Mouse (Mus musculus) T-helper 1 cell (primary cell): Measurements from ENCODE around the gene Sdk2.

ENCODE experiments used
- in situ Hi-C: fragments of 300-600 bp; cut with MboI, MseI; formaldehyde crosslinking; loops from one replicate; pipeline ENCODE4 v1.15.1; 2025; ENCODE audit warnings: high pct_unique_total_duplicates

Sdk2 gene

DNA sequence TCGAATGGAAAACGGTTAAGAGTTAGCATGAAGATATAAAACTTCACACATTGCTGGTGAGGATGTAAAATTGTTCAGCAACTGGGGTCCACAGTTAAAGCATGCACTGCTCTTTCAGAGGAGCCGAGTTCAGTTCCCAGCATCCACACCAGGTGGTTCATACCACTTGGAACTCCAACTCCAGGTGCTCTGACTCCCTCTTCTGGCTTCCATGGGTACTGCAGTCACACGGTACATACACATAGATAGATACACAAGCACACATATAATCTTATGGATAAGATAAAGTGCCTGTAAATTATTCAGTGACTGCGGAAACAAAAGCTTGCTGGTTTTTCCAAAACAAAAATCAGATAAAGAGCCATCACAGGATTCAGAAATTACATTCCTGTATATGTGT, 19.9 kb downstream of the Sdk2 start:
- in situ Hi-C loops = no loop called here

GRCm38 (mm10) chr11:114044373-114044772, 22.5 kb downstream of the Sdk2 start:
- in situ Hi-C loops = no loop called here

DNA sequence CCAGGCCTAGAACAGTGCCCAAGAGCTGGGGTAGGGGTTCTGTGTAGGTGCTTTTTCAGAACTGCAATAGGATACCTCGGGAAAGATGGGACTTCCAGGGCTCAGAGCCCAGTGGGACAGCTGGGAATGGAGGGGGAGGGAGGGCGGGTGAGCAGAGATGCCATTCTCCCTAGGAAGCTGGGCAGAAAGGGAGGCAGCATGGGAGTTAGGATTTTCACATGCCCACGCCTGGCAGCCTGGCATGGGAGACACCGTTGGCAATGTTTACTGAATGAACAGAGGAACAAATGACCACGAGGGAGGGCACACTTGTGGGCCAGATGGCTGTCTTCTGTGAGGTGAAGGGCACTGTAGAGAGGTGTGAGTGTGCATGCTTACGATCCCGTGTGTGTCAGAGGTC, 23.3 kb downstream of the Sdk2 start:
- in situ Hi-C loops = no loop called here

- in situ Hi-C loops = no loop called here
Measured at GRCm38 (mm10) chr11:114040391-114041035, 26.3 kb downstream of the Sdk2 start.

DNA sequence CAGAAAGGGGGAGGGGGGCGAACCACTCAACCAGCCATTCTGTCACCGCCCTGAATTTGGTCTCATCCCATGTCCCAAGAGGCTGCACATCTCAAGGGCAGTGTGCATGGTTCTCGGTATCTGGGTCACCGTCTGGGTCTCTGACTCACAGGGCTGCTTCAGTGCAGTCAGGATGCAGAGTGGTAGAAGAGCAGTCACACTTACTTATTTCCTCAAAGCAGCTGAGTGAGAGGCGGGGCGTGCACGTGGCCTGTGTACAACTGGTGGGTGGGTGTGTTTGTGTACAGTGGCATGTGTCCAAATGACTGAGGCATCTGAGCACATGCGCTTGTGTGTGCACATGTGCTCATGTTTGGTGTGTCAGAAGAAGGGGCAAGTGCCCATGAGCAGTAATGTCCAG, 28.8 kb downstream of the Sdk2 start:
- in situ Hi-C loops = no loop called here

DNA sequence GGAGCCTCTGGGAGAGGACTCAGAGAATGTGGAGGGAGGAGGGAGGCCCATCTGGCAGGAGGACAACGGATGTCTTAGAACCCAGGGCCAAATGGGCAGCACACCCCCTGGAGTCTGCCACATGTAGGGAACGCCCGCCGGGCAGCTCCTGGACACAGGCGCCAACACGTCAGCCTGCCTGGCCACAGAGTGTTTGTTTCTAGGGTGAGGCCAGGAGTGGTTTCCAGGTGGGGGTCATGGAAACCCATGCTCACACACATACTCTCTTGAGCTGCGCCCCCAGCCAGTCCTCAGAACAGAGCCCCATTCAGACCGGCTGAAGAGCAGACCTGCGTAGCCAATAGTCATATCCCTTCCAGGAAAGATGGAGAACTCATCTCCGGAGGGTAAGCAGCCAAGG, 35.4 kb downstream of the Sdk2 start:
- in situ Hi-C loops = no loop called here

DNA sequence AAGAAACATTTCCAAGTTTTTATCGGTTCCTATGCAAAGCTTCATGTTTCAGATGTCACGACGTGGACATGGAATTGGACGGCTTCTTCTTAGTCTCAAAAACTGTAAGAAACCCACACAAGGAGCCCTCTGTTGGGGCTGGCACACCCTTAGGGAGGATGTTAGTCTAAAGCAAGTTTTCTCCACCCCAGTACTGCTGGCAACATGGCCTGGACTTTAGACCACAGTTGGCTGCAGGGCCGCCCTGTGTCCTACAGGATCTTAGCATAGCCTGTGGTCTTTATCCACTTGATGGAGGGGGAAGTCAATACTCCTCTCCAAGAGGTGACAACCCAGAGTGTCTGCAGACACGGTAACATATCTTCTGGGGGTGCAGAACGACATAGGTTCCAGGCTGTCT, 36.6 kb downstream of the Sdk2 start:
- in situ Hi-C loops = no loop called here

- in situ Hi-C loops = no loop called here
Measured at GRCm38 (mm10) chr11:114028512-114028911, 38.3 kb downstream of the Sdk2 start.

- in situ Hi-C loops = no loop called here
Measured at GRCm38 (mm10) chr11:114028021-114028420, 38.8 kb downstream of the Sdk2 start.

DNA sequence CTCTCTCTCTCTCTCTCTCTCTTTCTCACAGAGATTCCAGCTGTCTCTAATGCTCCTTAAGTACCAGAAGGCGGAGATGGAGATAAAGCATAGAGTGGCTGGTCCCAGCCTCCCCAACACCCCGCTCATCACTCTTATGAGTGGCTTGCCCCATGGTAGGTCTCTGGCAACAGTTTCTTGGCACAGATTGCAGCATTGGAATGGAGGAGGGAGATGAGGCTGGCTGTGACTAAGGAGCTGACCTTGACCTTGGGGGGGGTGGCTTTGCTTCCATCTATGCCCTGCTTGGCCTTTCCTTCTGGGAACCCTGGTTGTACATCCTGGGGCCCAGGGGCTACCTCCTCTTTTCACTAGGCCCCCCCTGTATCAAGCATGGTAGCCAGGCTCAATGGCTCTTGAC, 41.8 kb downstream of the Sdk2 start:
- in situ Hi-C loops = no loop called here

DNA sequence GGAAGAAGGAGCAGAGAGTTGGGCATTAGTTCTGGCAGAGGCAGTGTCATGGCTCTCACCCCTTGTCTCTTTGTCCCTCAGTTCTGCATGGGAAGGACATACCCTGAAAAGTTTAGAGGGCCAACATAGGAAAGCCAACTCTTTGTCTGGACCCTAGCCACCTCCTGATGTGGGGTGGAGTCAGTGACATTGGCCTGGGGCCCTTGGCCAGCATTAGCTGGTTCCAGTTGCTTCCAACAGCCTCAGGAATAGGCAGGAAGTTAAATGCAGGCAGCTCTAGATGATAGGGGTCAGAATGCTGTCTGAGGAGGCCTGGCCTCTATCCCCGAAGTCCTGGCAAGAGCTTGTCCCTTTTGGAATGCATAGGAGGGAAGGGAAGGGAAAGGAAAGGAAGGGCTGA, 42.9 kb downstream of the Sdk2 start:
- in situ Hi-C loops = no loop called here

GRCm38 (mm10) chr11:114022166-114022565, 44.7 kb downstream of the Sdk2 start:
- in situ Hi-C loops = no loop called here

- in situ Hi-C loops = no loop called here
Measured at GRCm38 (mm10) chr11:114019087-114019486, 47.8 kb downstream of the Sdk2 start.

DNA sequence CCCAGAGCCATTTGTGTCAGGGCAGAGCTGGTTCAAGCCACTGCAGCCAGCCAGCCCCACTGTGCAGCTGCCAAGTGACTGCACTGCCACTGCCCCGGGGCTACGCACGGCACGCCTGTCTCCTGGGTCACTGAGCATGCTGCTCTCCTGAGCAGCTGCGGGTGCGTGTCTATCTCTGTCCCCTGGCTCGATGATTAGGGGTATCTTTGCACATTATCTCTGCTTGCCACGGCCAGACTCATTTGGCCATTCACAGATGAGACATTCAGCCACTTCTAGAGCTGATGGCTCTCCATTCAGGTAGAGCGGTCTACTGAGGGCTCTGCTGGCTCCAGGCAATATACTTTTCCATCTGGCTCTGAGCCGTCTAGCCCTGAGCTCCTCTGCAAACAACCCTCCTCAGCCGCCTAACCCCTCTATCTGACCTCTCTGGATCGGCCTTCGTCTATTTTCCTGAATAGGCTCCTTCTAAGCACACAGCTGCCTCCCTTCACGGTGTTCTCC, 49.9 kb downstream of the Sdk2 start:
- in situ Hi-C loops = no loop called here

DNA sequence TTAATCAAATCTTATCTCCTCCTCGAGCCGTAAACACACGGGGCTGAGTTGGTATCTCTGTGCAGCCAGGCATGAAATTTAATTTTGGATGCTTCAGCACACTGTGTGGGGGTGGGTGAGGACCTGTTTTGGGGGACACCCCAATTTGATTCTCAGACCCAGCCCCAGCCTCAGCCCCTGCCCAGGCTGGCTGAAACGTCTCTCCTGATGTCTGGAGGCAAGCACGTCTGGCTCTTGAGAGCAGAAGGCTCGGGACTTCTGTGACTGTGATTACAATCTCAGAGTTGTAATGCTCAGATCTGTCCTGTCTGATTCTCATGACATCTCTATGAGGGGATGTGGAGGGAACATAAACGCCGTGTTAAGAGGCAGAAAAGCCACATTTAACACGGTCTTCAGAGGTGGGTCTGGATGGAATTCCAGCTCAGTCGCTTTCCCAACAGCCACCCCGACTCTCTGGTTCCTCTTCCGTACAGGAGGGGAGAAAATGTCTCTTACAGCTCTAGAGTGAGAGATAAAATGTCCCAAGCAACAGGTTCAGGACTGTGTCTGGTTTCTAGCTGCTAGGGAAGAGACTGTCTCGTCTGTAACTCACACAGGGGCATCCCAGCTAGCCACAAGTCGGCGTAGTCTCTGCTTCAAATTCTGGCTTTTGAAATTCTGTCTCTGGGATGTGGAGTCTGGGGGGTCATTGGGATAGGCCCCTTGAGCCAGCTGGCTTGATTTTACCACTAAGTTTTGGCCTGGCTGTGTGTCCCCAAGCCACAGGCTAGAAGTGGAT, 50.5 kb downstream of the Sdk2 start:
- in situ Hi-C loops = no loop called here

DNA sequence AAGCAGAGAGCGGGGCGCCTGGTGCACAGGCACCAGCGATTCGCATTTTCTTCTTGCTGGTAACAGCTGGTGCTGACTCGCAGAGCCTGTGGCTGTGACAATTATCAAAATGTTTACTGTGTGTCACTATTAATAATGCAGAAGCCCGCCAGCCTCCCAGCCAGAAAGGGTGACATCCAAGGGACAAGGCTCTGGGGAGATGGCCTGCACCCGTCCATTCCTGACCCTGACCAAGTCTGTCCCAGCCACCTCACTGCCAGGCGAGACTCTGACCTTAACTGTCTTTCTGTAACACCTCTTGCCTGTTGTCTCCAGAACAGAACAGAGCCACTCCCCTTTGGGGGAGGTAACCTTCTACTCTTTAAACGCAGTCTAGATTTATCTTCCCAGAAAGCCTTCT, 55.3 kb downstream of the Sdk2 start:
- in situ Hi-C loops = no loop called here

- in situ Hi-C loops = no loop called here
Measured at GRCm38 (mm10) chr11:114005879-114006278, 61.0 kb downstream of the Sdk2 start.

DNA sequence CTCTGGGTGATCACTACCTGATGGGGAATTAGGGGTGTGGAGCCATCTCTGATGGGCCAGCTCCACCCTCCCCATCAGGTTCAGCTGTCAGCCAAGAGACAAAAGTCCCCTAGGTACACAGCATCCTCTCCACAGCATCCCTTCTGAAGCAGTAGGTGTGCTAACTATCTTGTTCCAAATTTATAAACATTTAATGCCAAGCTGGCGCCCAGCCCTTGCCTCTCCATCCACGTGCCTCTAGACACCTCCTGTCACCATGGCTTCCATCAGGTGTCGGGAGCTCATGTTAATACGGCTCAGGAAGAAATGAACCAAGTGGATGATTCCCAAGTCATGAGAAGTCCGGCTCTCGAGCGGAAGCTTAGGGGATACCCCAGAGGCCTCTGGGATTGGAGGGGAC, 62.2 kb downstream of the Sdk2 start:
- in situ Hi-C loops = no loop called here

- in situ Hi-C loops = no loop called here
Measured at GRCm38 (mm10) chr11:114003195-114003594, 63.7 kb downstream of the Sdk2 start.

DNA sequence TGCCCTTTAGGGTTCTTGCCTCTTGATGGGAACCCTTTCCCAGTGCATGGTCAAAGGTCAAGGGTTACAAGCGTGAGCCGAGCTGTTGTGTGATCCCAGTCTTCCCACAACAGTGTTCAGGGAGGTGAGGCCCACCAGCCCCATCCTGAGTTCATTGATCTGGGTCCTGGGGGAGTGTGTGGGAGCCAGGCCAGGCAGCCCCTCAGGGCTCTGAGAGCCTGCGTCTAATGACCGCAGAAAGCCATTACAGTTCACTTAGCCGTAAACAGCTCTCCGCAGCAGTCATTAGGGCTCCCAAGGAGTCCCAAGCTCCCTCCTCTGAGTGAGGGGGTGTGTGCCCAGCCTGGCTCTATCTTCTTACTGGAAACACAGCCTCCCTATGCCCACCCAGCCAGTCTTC, 66.8 kb downstream of the Sdk2 start:
- in situ Hi-C loops = no loop called here

- in situ Hi-C loops = no loop called here
Measured at GRCm38 (mm10) chr11:113998702-113999101, 68.1 kb downstream of the Sdk2 start.

DNA sequence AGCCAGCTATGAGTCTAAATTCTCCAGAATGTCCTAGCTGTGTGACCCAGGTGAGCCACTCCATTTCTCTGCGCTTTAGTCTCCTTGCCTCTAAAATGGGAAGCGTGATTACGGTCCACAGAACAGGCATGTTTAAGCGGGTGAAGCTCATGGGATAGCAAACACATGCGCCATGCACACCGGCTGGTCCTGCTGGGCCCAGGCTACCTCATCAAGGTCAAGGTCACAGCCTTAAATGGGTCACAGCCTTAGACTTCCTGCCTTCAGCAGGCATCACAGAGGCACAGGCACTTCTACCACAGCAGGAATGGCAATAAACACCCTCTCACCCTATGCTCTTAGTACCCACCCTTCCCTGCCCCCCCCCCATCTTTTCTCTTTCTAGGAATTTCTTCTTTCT, 72.9 kb downstream of the Sdk2 start:
- in situ Hi-C loops = no loop called here

GRCm38 (mm10) chr11:113992894-113993293, 74.0 kb downstream of the Sdk2 start:
- in situ Hi-C loops = no loop called here
